Mouse (Mus musculus) intestine, embryonic 16.5 days (tissue): ENCODE results near the gene Plcxd2. TPM values are rescaled to one million over a fixed set of nuclear protein-coding genes. Genes with fewer than 3 reads are reported as not detected.

Source experiments
- ATAC-seq: fragments of 200-750 bp; cut with Nextera tagmentation; 2 replicates; pipeline ENCODE4 v1.8.0; 2017; ENCODE audit warnings: moderate TSS enrichment, moderate library complexity
- H3K27ac ChIP-seq: fragments of 300-500 bp; sonication (generic); 2 replicates; pipeline ENCODE4 v1.5.1; 2014; ENCODE audit warnings: mild to moderate bottlenecking, low read length
- H3K27me3 ChIP-seq: fragments of 300-500 bp; sonication (generic); replicated peaks from 2 replicates; pipeline ENCODE4 v1.6.1; 2014; ENCODE audit warnings: low read length, control low read depth, mixed read lengths; ENCODE audit not compliant: control insufficient read depth, insufficient read depth
- H3K36me3 ChIP-seq: fragments of 300-500 bp; sonication (generic); 2 replicates; pipeline ENCODE4 v1.6.1; 2014; ENCODE audit warnings: low read length, control low read depth; ENCODE audit not compliant: control insufficient read depth, insufficient read depth
- H3K4me1 ChIP-seq: fragments of 300-500 bp; sonication (generic); 2 replicates; pipeline ENCODE4 v1.6.1; 2014; ENCODE audit warnings: low read length, control low read depth, mixed read lengths; ENCODE audit not compliant: control insufficient read depth, insufficient read depth
- H3K4me2 ChIP-seq: fragments of 300-500 bp; sonication (generic); 2 replicates; pipeline ENCODE4 v1.6.1; 2014; ENCODE audit warnings: low read depth, low read length, control low read depth
- H3K4me3 ChIP-seq: fragments of 300-500 bp; sonication (generic); 2 replicates; pipeline ENCODE4 v1.5.1; 2014; ENCODE audit warnings: mild to moderate bottlenecking, low read length
- H3K9ac ChIP-seq: fragments of 300-500 bp; sonication (generic); 2 replicates; pipeline ENCODE4 v1.6.1; 2014; ENCODE audit warnings: low read depth, low read length
- H3K9me3 ChIP-seq: fragments of 300-500 bp; sonication (generic); 2 replicates; pipeline ENCODE4 v1.6.1; 2016; ENCODE audit warnings: low read length, control low read depth; ENCODE audit not compliant: control insufficient read depth
- WGBS: fragments of 180-500 bp; shearing (Covaris S2); extraction: QIAGEN DNeasy Blood & Tissue Kit; methylation state at CpG from one replicate; pipeline ENCODE4 v1.1.7; 2014; 5-methylcytosine and 5-hydroxymethylcytosine counted together
- polyA plus RNA-seq: library from polyadenylated mRNA; unstranded; fragments of >200 nt; fragmentation: Nextera tagmentation; extraction: Ambion mirVana; gene quantifications from 2 replicates; pipeline ENCODE4 v1.2.1, GENCODE M21; 2015

The Plcxd2 gene
- polyA plus RNA-seq, result 2.1 and 2.7 TPM in 2 replicates

DNA sequence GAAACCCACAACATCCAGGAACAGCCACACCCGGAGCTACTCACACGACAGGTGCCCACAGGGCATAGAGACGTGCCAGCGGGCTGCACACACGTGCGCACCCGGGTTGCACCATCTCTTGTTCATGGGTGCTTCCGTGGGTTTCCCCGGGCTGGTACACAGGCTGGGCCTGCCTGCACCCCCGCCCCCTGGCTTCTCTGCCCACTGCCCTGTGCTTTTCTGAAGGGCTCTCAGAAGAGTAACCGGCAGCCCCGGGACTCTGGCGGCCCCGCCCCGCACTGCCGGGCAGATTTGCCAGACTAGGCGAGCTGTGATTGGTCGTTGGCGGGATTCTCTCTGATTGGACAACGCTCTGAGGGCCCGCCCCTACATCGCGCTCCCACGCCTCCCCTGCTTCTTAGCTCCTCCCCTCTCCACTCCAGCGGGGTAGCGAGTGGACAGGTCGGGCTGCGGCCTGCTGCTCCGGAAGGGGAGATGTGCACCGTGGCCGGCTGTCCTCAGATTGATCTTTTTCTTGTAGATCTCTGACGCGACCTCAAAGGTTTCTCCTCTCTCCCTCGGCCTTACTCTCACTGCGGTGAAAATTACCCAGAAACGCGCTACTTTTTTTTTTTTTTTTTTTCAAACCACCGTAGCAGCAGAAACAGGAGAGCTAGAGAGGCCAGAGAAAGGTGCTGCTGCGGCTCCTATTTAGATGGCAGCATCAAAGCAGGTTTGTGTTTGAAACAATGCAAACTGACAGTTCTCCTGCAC, at the start of gene Plcxd2:
Plcxd2 (minus strand) TSS at position 66 of the 753 bp plus-strand sequence.
- H3K36me3 ChIP-seq, result no peaks in the 10 kb centered on the region
- H3K4me2 ChIP-seq, result peak within 1 kb of the TSS; percentile 74
- no peaks in the 10 kb centered on the region for H3K9me3 ChIP-seq
- WGBS, result under 1% methylated on average over 39 of the region's 39 CpGs
- H3K4me3 ChIP-seq, result peak within 1 kb of the TSS; percentile 66
- no peaks in the 10 kb centered on the region for H3K27me3 ChIP-seq
- H3K4me1 ChIP-seq, result peaks cover 5% of the 10 kb centered on the region; the same call in 1 of the 2 replicates
- H3K27ac ChIP-seq, result peak within 1 kb of the TSS; percentile 92
- peak within 1 kb of the TSS; percentile 74 for H3K9ac ChIP-seq
- ATAC-seq, result peak; percentile 99

DNA sequence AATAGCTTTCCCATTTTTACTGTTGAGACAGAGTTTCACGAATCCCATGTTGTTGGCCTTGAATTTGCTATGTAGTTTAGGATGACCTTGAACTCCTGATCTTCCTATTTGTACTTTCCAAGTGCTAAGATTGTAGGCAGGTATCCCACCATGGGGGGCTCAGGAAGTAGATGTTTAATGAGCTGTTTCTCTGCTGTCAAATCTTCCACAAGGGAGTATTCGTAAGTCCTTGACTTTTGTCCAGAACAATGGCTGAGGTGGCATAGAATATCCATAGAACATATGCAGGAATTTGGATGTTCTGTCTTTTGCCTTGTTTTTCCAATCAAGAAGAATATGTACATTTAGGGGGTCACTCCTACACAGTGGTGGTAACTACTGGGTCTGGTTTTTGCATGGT, 36.9 kb upstream of the Plcxd2 start:
- no peak for ATAC-seq
- no peaks in the 10 kb centered on the region for H3K9me3 ChIP-seq
- no peak overlapping the region for H3K9ac ChIP-seq
- no peak overlapping the region for H3K27ac ChIP-seq
- H3K4me3 ChIP-seq, result no peak overlapping the region
- WGBS, result 82% methylated on average over 2 of the region's 2 CpGs
- H3K4me1 ChIP-seq, result no peaks in the 10 kb centered on the region
- H3K36me3 ChIP-seq, result no peaks in the 10 kb centered on the region
- no peak overlapping the region for H3K4me2 ChIP-seq
- no peaks in the 10 kb centered on the region for H3K27me3 ChIP-seq

GRCm38 (mm10) chr16:46036261-46036660, 26.2 kb upstream of the Plcxd2 start:
- WGBS, result 44% methylated on average over 2 of the region's 2 CpGs
- Histone ChIP-seq H3K9me3 (no peaks in the 10 kb centered on the region), H3K27ac (no peak overlapping the region), H3K4me3 (no peak overlapping the region), H3K36me3 (no peaks in the 10 kb centered on the region), H3K27me3 (no peaks in the 10 kb centered on the region), H3K9ac (no peak overlapping the region), H3K4me1 (no peaks in the 10 kb centered on the region), H3K4me2 (no peak overlapping the region)
- no peak for ATAC-seq

DNA sequence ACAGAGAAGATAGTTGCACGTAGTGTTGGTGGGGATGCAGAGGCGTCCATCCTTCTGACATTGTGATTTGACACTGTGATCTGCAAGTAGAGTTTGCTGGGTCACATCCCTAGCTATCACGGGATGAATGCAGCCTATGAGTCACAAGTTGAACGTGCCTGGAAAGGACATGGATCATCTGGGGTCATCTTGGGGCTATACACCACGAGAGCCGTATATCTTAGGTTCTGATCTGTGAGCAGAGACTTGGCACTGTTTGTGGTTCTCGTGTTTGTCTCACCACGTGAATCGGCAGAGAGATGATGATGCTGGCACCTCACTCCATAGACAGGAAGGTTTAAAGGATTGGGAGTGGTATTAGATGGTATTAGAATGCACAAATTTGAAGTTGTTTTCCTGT, 23.9 kb upstream of the Plcxd2 start:
- H3K9ac ChIP-seq, result no peak overlapping the region
- no peaks in the 10 kb centered on the region for H3K27me3 ChIP-seq
- no peak overlapping the region for H3K4me2 ChIP-seq
- no peak for ATAC-seq
- H3K36me3 ChIP-seq, result no peaks in the 10 kb centered on the region
- 67% methylated on average over 9 of the region's 9 CpGs for WGBS
- H3K4me1 ChIP-seq, result no peaks in the 10 kb centered on the region
- H3K9me3 ChIP-seq, result no peaks in the 10 kb centered on the region
- H3K4me3 ChIP-seq, result no peak overlapping the region
- no peak overlapping the region for H3K27ac ChIP-seq

- Histone ChIP-seq H3K4me3 (no peak overlapping the region), H3K27me3 (no peaks in the 10 kb centered on the region), H3K9me3 (no peaks in the 10 kb centered on the region), H3K27ac (no peak overlapping the region), H3K4me2 (no peak overlapping the region), H3K9ac (no peak overlapping the region), H3K4me1 (no peaks in the 10 kb centered on the region), H3K36me3 (no peaks in the 10 kb centered on the region)
- peak; percentile 34 for ATAC-seq
- WGBS, result 61% methylated on average over 5 of the region's 5 CpGs
Observed at GRCm38 (mm10) chr16:46022958-46023491, 13.0 kb upstream of the Plcxd2 start.

GRCm38 (mm10) chr16:46022189-46022928, 12.3 kb upstream of the Plcxd2 start:
- no peaks in the 10 kb centered on the region for H3K4me1 ChIP-seq
- no peaks in the 10 kb centered on the region for H3K36me3 ChIP-seq
- no peaks in the 10 kb centered on the region for H3K9me3 ChIP-seq
- H3K9ac ChIP-seq, result no peak overlapping the region
- 41% methylated on average over 5 of the region's 5 CpGs for WGBS
- H3K27ac ChIP-seq, result no peak overlapping the region
- no peak overlapping the region for H3K4me2 ChIP-seq
- no peaks in the 10 kb centered on the region for H3K27me3 ChIP-seq
- no peak overlapping the region for H3K4me3 ChIP-seq
- peak; percentile 71 for ATAC-seq

GRCm38 (mm10) chr16:46021302-46021701, 11.3 kb upstream of the Plcxd2 start:
- no peaks in the 10 kb centered on the region for H3K9me3 ChIP-seq
- WGBS, result 81% methylated on average over 2 of the region's 2 CpGs

DNA sequence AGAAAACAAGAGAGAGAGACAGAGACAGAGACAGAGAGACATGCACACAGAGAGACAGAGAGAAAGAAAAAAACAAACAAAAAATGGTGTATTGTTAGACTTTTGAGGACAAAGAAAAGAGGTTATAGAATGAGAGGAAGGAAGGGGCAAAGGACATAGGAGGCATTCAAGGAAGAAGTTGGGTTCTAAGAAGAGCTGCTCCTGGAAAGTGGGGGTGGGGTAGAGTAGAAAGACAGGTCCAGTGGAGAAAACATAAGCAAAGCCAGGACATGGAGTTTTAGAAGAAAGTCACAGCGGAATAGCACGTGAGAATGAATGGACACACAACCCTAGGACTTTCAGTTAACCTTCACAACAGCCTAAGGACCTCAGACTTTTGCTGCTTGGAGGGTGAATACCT, 10.4 kb upstream of the Plcxd2 start:
- Histone ChIP-seq H3K4me2 (no peak overlapping the region), H3K27me3 (no peaks in the 10 kb centered on the region), H3K36me3 (no peaks in the 10 kb centered on the region), H3K9me3 (no peaks in the 10 kb centered on the region), H3K9ac (no peak overlapping the region), H3K4me1 (no peaks in the 10 kb centered on the region), H3K27ac (no peak overlapping the region), H3K4me3 (no peak overlapping the region)
- WGBS, result 64% methylated on average over 2 of the region's 2 CpGs
- no peak for ATAC-seq

More at GRCm38 (mm10) chr16:46021302-46021701, 11.3 kb upstream of the Plcxd2 start:
- Histone ChIP-seq H3K4me1 (no peaks in the 10 kb centered on the region), H3K4me3 (no peak overlapping the region), H3K27ac (no peak overlapping the region), H3K27me3 (no peaks in the 10 kb centered on the region), H3K36me3 (no peaks in the 10 kb centered on the region), H3K4me2 (no peak overlapping the region), H3K9ac (no peak overlapping the region)
- ATAC-seq, result no peak

- Histone ChIP-seq H3K4me3 (no peak overlapping the region), H3K4me2 (no peak overlapping the region), H3K4me1 (no peaks in the 10 kb centered on the region), H3K27ac (no peak overlapping the region), H3K27me3 (no peaks in the 10 kb centered on the region), H3K9ac (no peak overlapping the region), H3K9me3 (no peaks in the 10 kb centered on the region), H3K36me3 (no peaks in the 10 kb centered on the region)
- 77% methylated on average over 4 of the region's 4 CpGs for WGBS
- peak; percentile 67 for ATAC-seq
Observed at GRCm38 (mm10) chr16:46019799-46020198, 9.8 kb upstream of the Plcxd2 start.
